In the genomic region with DNA sequence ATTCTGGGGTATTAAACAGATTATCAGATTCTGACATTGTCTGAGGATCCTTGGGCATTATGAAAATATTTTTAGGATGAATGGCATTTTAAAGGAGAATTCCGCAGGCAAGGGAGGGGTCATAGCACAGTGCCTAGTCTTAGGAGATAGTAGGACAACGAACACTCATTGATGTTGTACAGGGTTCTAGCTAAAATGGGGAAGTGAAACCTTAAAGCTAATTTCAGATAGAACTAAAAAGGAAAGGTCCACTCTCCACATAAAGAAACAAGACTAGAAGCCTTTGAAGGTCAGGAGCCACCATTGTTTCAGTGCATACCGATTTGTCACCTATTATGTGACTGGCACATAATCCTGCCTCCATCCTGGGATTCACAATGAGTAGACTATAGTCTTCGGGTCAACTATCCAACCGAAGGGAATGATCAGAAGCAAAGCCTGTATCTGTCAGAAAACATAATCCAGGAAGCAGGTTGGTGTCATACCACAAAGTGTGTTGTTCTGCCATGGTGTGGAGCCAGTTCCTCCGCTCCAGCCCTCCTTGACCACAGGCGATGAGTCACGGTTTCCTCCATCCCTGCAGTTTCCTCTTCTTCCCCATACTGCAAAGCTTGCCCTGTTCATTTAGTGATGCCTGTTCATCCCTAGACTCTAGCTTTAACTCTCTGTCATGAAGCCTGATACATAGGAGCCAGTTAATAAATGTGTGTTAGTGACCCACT, we compare ENCODE assay signal across 1 mouse cellular context.
TF ChIP-seq lines count a peak whose summit lies in the region.

No protein-coding gene starts in this region.

TF ChIP-seq in CH12.LX, 34 proteins besides CTCF, POLR2A, EP300 and RAD21 (continued from another document):
- TF ChIP-seq ZNF384 (IDR thresholded peaks at IDR 0.05; ENCODE audit: low read depth, low read length): no peak
- TF ChIP-seq MAX (IDR thresholded peaks at IDR 0.05; ENCODE audit: low read length): peak; percentile 41; the same call in 1 of the 2 replicates
- TF ChIP-seq SIN3A (IDR thresholded peaks at IDR 0.05; ENCODE audit: low read length): peak; percentile 56; the same call in 1 of the 2 replicates
- peak; percentile 62 for TF ChIP-seq JUN (IDR thresholded peaks at IDR 0.05; ENCODE audit: insufficient read depth, low read depth, low read length)
- peak; percentile 59; the same call in 1 of the 2 replicates for TF ChIP-seq BHLHE40 (IDR thresholded peaks at IDR 0.05; ENCODE audit: low read depth, low read length)
TF ChIP-seq in CH12.LX: peak in this region for 13.
